Mouse (Mus musculus): ENCODE measurements around the gene Kcna5. TPM values are rescaled to one million over a fixed set of nuclear protein-coding genes. Genes with fewer than 3 reads are reported as not detected.

Kcna5 gene
- polyA plus RNA-seq, 1 experiment from 2014 or later: 1.3 TPM

- 82% methylated on average over 3 of the region's 3 CpGs for WGBS
- no peak for ATAC-seq (replicated peaks; ENCODE audit: low FRiP score)
Measured at GRCm38 (mm10) chr6:126530019-126530418, 5.2 kb downstream of the Kcna5 start.

DNA sequence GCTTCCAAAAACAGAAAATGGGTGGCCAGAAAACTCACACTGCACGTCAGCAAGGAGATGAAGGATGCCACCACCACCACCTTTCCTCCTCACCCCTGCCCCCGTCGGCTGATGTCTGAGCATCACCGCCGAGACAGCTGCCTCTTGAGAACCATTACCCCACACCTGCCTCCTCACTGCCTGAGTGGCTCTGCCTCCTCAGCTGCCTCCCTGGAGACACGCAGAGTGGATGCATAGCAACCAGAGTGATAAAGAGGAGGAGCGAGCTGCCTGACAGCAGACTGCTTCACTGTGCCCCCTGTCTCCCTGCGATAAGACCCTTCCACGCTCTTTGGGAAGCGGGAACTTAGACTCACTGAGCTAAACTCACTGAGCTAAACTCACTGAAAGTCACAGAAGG, 20.5 kb downstream of the Kcna5 start:
- 66% methylated on average over 10 of the region's 10 CpGs for WGBS
- DNase-seq (ENCODE audit: low spot score) (no peak), ATAC-seq (replicated peaks; ENCODE audit: low FRiP score) (peak; percentile 49; the same call in 1 of the 2 replicates)
- H3K9me3 ChIP-seq (ENCODE audit: control insufficient read depth, low read length): no peaks in the 10 kb centered on the region
- no peak overlapping the region for H3K27ac ChIP-seq (ENCODE audit: low read depth, low read length)
- no peaks in the 10 kb centered on the region for H3K36me3 ChIP-seq (ENCODE audit: control insufficient read depth, insufficient read depth, low read length)
- no peaks in the 10 kb centered on the region for H3K4me1 ChIP-seq (replicated peaks; ENCODE audit: control insufficient read depth, insufficient read depth, low read length)
- no peaks in the 10 kb centered on the region for H3K27me3 ChIP-seq (ENCODE audit: control insufficient read depth, insufficient read depth, low read length)
- H3K4me2 ChIP-seq (ENCODE audit: low read depth, low read length, severe bottlenecking): no peak overlapping the region
- no peak overlapping the region for H3K9ac ChIP-seq (ENCODE audit: low read length)
- H3K4me3 ChIP-seq (ENCODE audit: low read depth, low read length): no peak overlapping the region

More at GRCm38 (mm10) chr6:126530019-126530418, 5.2 kb downstream of the Kcna5 start:
- no peak overlapping the region for H3K27ac ChIP-seq (ENCODE audit: low read depth, low read length)
- H3K9ac ChIP-seq (ENCODE audit: low read length): no peak overlapping the region
- no peak overlapping the region for H3K4me2 ChIP-seq (ENCODE audit: low read depth, low read length, severe bottlenecking)
- peaks cover 8% of the 10 kb centered on the region for H3K27me3 ChIP-seq (ENCODE audit: control insufficient read depth, insufficient read depth, low read length)
- H3K9me3 ChIP-seq (ENCODE audit: control insufficient read depth, low read length): no peaks in the 10 kb centered on the region
- H3K36me3 ChIP-seq (ENCODE audit: control insufficient read depth, insufficient read depth, low read length): no peaks in the 10 kb centered on the region
- H3K4me3 ChIP-seq (ENCODE audit: low read depth, low read length): no peak overlapping the region
- no peak for DNase-seq (ENCODE audit: low spot score)
- peaks cover 5% of the 10 kb centered on the region; the same call in 1 of the 2 replicates for H3K4me1 ChIP-seq (replicated peaks; ENCODE audit: control insufficient read depth, insufficient read depth, low read length)

DNA sequence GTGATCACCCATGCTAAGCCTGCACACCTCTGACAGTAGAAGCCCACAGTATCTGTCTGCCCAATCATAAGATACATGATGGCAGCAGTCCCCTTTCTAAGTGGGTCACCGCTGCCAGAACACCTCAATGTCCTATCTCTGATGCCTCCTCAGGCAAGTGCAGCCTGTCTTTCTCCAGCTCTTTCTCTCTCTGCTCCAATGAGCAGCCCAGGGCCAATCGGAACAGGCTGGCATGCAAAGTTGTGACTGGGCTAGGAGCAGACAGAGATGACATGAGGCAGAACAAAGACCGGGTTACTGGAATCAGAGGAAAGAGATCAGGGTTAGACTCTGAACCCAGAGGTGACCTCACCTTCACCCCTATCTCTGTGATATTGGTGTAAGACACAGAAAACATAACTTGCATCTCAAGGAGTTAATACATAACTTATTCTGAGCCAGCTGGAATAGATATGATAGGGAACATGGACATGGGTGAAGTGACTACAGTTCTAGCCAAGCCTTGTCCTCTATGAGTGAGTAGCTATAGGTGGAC, 21.4 kb downstream of the Kcna5 start:
- Histone ChIP-seq H3K27ac (ENCODE audit: low read depth, low read length) (no peak overlapping the region), H3K36me3 (ENCODE audit: control insufficient read depth, insufficient read depth, low read length) (no peaks in the 10 kb centered on the region), H3K4me1 (replicated peaks; ENCODE audit: control insufficient read depth, insufficient read depth, low read length) (no peaks in the 10 kb centered on the region), H3K4me2 (ENCODE audit: low read depth, low read length, severe bottlenecking) (no peak overlapping the region), H3K9me3 (ENCODE audit: control insufficient read depth, low read length) (no peaks in the 10 kb centered on the region), H3K27me3 (ENCODE audit: control insufficient read depth, insufficient read depth, low read length) (no peaks in the 10 kb centered on the region), H3K9ac (ENCODE audit: low read length) (no peak overlapping the region), H3K4me3 (ENCODE audit: low read depth, low read length) (no peak overlapping the region)
- DNase-seq (ENCODE audit: low spot score) (no peak), ATAC-seq (replicated peaks; ENCODE audit: low FRiP score) (no peak)
- WGBS: 85% methylated on average over 3 of the region's 3 CpGs

- DNase-seq (ENCODE audit: low spot score) (no peak), ATAC-seq (replicated peaks; ENCODE audit: low FRiP score) (no peak)
- no peaks in the 10 kb centered on the region for H3K9me3 ChIP-seq (ENCODE audit: control insufficient read depth, low read length)
- no peak overlapping the region for H3K4me3 ChIP-seq (ENCODE audit: low read depth, low read length)
- H3K27me3 ChIP-seq (ENCODE audit: control insufficient read depth, insufficient read depth, low read length): no peaks in the 10 kb centered on the region
- WGBS: 83% methylated on average over 3 of the region's 3 CpGs
- no peak overlapping the region for H3K27ac ChIP-seq (ENCODE audit: low read depth, low read length)
- no peaks in the 10 kb centered on the region for H3K36me3 ChIP-seq (ENCODE audit: control insufficient read depth, insufficient read depth, low read length)
- H3K4me2 ChIP-seq (ENCODE audit: low read depth, low read length, severe bottlenecking): no peak overlapping the region
- H3K9ac ChIP-seq (ENCODE audit: low read length): no peak overlapping the region
- no peaks in the 10 kb centered on the region for H3K4me1 ChIP-seq (replicated peaks; ENCODE audit: control insufficient read depth, insufficient read depth, low read length)
Measured at GRCm38 (mm10) chr6:126513154-126513553, 22.1 kb downstream of the Kcna5 start.

DNA sequence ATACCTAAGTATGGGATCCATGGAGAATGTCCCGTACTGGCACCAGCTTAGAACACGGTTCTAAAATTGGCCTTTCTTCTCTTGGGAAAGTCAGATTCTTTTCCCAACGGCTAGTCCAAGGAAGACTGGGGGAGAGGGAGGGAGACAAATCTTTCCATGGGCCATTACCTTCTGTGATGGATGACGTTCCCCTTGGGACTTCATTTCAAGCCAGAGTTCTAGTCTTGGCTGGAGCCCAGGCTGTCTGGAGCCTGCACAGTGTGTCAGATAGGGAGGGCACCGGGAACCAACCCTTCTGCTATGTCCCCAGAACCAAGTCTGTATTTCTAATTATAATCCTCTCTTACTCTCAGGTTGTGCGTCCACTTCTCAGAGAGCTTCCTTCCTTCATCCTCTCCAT, 26.5 kb downstream of the Kcna5 start:
- Histone ChIP-seq H3K4me3 (ENCODE audit: low read depth, low read length) (no peak overlapping the region), H3K9ac (ENCODE audit: low read length) (no peak overlapping the region)
- no peak for DNase-seq (ENCODE audit: low spot score)

DNA sequence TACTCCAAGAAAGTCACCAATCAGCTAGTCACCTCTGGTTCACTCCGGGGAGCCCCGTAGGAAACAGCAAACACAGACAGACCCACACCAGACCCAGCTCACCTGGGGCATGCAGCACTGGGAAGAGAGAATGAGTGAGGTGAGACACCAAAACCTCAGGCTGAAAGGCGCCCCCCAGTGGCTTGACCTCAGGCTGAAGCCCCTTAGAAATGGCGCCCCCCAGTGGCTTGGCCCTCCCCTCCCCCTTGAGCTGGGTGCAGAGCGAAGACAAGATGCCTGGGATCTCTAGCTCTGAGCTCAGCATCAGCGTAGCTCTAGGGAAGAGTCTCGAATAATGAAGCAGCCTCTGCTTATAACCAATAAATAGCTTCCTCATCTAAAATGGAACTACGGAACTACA, 31.3 kb downstream of the Kcna5 start:
- ATAC-seq (replicated peaks; ENCODE audit: low FRiP score): no peak
- Histone ChIP-seq H3K4me1 (replicated peaks; ENCODE audit: control insufficient read depth, insufficient read depth, low read length) (no peaks in the 10 kb centered on the region), H3K9ac (ENCODE audit: low read length) (no peak overlapping the region), H3K27ac (ENCODE audit: low read depth, low read length) (no peak overlapping the region), H3K36me3 (ENCODE audit: control insufficient read depth, insufficient read depth, low read length) (no peaks in the 10 kb centered on the region), H3K4me3 (ENCODE audit: low read depth, low read length) (no peak overlapping the region), H3K4me2 (ENCODE audit: low read depth, low read length, severe bottlenecking) (no peak overlapping the region), H3K27me3 (ENCODE audit: control insufficient read depth, insufficient read depth, low read length) (no peaks in the 10 kb centered on the region), H3K9me3 (ENCODE audit: control insufficient read depth, low read length) (no peaks in the 10 kb centered on the region; the same call in 1 of the 2 replicates)
- WGBS: 76% methylated on average over 8 of the region's 8 CpGs
- no peak for DNase-seq (ENCODE audit: low spot score)

More for the DNA sequence above, 26.5 kb downstream of the Kcna5 start:
- no peak for ATAC-seq (replicated peaks; ENCODE audit: low FRiP score)
- no peaks in the 10 kb centered on the region for H3K27me3 ChIP-seq (ENCODE audit: control insufficient read depth, insufficient read depth, low read length)
- 91% methylated on average over 6 of the region's 6 CpGs for WGBS
- H3K27ac ChIP-seq (ENCODE audit: low read depth, low read length): no peak overlapping the region
- no peaks in the 10 kb centered on the region for H3K4me1 ChIP-seq (replicated peaks; ENCODE audit: control insufficient read depth, insufficient read depth, low read length)
- no peaks in the 10 kb centered on the region for H3K36me3 ChIP-seq (ENCODE audit: control insufficient read depth, insufficient read depth, low read length)
- no peaks in the 10 kb centered on the region for H3K9me3 ChIP-seq (ENCODE audit: control insufficient read depth, low read length)
- H3K4me2 ChIP-seq (ENCODE audit: low read depth, low read length, severe bottlenecking): no peak overlapping the region

GRCm38 (mm10) chr6:126502691-126503301, 32.4 kb downstream of the Kcna5 start:
- H3K4me3 ChIP-seq (ENCODE audit: low read depth, low read length): no peak overlapping the region
- DNase-seq (ENCODE audit: low spot score) (no peak), ATAC-seq (replicated peaks; ENCODE audit: low FRiP score) (no peak)
- no peak overlapping the region for H3K4me2 ChIP-seq (ENCODE audit: low read depth, low read length, severe bottlenecking)
- no peak overlapping the region for H3K27ac ChIP-seq (ENCODE audit: low read depth, low read length)
- no peaks in the 10 kb centered on the region; the same call in 1 of the 2 replicates for H3K9me3 ChIP-seq (ENCODE audit: control insufficient read depth, low read length)
- 30% methylated on average over 9 of the region's 9 CpGs for WGBS
- H3K4me1 ChIP-seq (replicated peaks; ENCODE audit: control insufficient read depth, insufficient read depth, low read length): no peaks in the 10 kb centered on the region
- no peak overlapping the region for H3K9ac ChIP-seq (ENCODE audit: low read length)
- H3K27me3 ChIP-seq (ENCODE audit: control insufficient read depth, insufficient read depth, low read length): no peaks in the 10 kb centered on the region
- H3K36me3 ChIP-seq (ENCODE audit: control insufficient read depth, insufficient read depth, low read length): no peaks in the 10 kb centered on the region

- H3K27me3 ChIP-seq (ENCODE audit: control insufficient read depth, insufficient read depth, low read length): no peaks in the 10 kb centered on the region
- no peaks in the 10 kb centered on the region for H3K4me1 ChIP-seq (replicated peaks; ENCODE audit: control insufficient read depth, insufficient read depth, low read length)
- H3K9me3 ChIP-seq (ENCODE audit: control insufficient read depth, low read length): no peaks in the 10 kb centered on the region; the same call in 1 of the 2 replicates
- WGBS: 93% methylated on average over 6 of the region's 6 CpGs
- no peaks in the 10 kb centered on the region for H3K36me3 ChIP-seq (ENCODE audit: control insufficient read depth, insufficient read depth, low read length)
- no peak overlapping the region for H3K27ac ChIP-seq (ENCODE audit: low read depth, low read length)
- H3K4me3 ChIP-seq (ENCODE audit: low read depth, low read length): no peak overlapping the region
- H3K9ac ChIP-seq (ENCODE audit: low read length): no peak overlapping the region
- ATAC-seq (replicated peaks; ENCODE audit: low FRiP score) (no peak), DNase-seq (ENCODE audit: low spot score) (no peak)
- H3K4me2 ChIP-seq (ENCODE audit: low read depth, low read length, severe bottlenecking): no peak overlapping the region
Measured at GRCm38 (mm10) chr6:126500985-126501384, 34.2 kb downstream of the Kcna5 start.

DNA sequence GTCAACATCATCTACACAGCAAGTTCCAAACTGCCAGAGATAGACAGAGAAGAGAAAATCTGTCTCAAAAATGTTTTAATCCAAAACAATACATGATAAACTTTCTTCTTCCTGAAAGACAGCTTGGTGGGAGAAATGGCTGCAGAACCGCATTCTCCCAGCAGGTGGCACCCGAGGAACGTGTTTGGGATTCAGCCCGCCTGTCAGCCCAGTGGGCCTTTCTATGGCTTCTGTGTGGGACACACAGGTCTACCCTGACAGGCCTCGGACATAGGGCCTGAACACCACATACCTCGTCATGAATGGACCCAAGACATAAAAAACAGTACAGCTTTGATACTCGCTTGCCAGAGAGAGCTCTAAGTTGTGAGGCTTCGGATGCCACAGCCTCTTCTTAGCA, 35.1 kb downstream of the Kcna5 start:
- peak; percentile 90 for DNase-seq (ENCODE audit: low spot score)
- Histone ChIP-seq H3K9ac (ENCODE audit: low read length) (no peak overlapping the region), H3K36me3 (ENCODE audit: control insufficient read depth, insufficient read depth, low read length) (no peaks in the 10 kb centered on the region), H3K4me1 (replicated peaks; ENCODE audit: control insufficient read depth, insufficient read depth, low read length) (no peaks in the 10 kb centered on the region), H3K27ac (ENCODE audit: low read depth, low read length) (no peak overlapping the region), H3K9me3 (ENCODE audit: control insufficient read depth, low read length) (no peaks in the 10 kb centered on the region; the same call in 1 of the 2 replicates), H3K27me3 (ENCODE audit: control insufficient read depth, insufficient read depth, low read length) (no peaks in the 10 kb centered on the region), H3K4me3 (ENCODE audit: low read depth, low read length) (no peak overlapping the region), H3K4me2 (ENCODE audit: low read depth, low read length, severe bottlenecking) (no peak overlapping the region)
- ATAC-seq (replicated peaks; ENCODE audit: low FRiP score): no peak; the same call in 1 of the 2 replicates
- 17% methylated on average over 8 of the region's 8 CpGs for WGBS
